Mouse (Mus musculus) forebrain, embryonic 15.5 days (tissue): ENCODE data around the gene Igf2bp1. TPM values are rescaled to one million over a fixed set of nuclear protein-coding genes. Genes with fewer than 3 reads are reported as not detected.

Source experiments
- ATAC-seq: fragments of 200-750 bp; cut with Nextera tagmentation; replicated peaks from 2 replicates; pipeline ENCODE4 v1.8.0; 2017; ENCODE audit warnings: mild to moderate bottlenecking, moderate TSS enrichment, moderate library complexity
- H3K27ac ChIP-seq: fragments of 300-500 bp; sonication (generic); replicated peaks from 2 replicates; pipeline ENCODE4 v1.5.1; 2015; ENCODE audit warnings: mild to moderate bottlenecking, inconsistent platforms
- H3K27me3 ChIP-seq: fragments of 300-500 bp; sonication (generic); 2 replicates; pipeline ENCODE4 v1.6.1; 2015; ENCODE audit warnings: inconsistent platforms
- H3K36me3 ChIP-seq: fragments of 300-500 bp; sonication (generic); 2 replicates; pipeline ENCODE4 v1.6.1; 2015; ENCODE audit warnings: mild to moderate bottlenecking, inconsistent platforms
- H3K4me1 ChIP-seq: fragments of 300-500 bp; sonication (generic); 2 replicates; pipeline ENCODE4 v1.6.1; 2015; ENCODE audit warnings: inconsistent platforms
- H3K4me2 ChIP-seq: fragments of 300-500 bp; sonication (generic); replicated peaks from 2 replicates; pipeline ENCODE4 v1.6.1; 2015; ENCODE audit warnings: mild to moderate bottlenecking, inconsistent platforms
- H3K4me3 ChIP-seq: fragments of 300-500 bp; sonication (generic); 2 replicates; pipeline ENCODE4 v1.5.1; 2015; ENCODE audit warnings: mild to moderate bottlenecking, inconsistent platforms
- H3K9ac ChIP-seq: fragments of 300-500 bp; sonication (generic); replicated peaks from 2 replicates; pipeline ENCODE4 v1.6.1; 2015; ENCODE audit warnings: mild to moderate bottlenecking, inconsistent platforms
- H3K9me3 ChIP-seq: fragments of 300-500 bp; sonication (generic); 2 replicates; pipeline ENCODE4 v1.6.1; 2016; ENCODE audit warnings: inconsistent platforms
- WGBS: fragments of 180-500 bp; shearing (Covaris S2); methylation state at CpG from one replicate; pipeline ENCODE4 v1.1.7; 2015; ENCODE audit warnings: mixed read lengths; 5-methylcytosine and 5-hydroxymethylcytosine counted together
- polyA plus RNA-seq: library from polyadenylated mRNA; unstranded; fragments of >200 nt; fragmentation: Nextera tagmentation; extraction: Ambion mirVana; gene quantifications from 2 replicates; pipeline ENCODE4 v1.2.1, GENCODE M21; 2015

Igf2bp1 gene
- polyA plus RNA-seq: 22.0 and 27.1 TPM in 2 replicates

DNA sequence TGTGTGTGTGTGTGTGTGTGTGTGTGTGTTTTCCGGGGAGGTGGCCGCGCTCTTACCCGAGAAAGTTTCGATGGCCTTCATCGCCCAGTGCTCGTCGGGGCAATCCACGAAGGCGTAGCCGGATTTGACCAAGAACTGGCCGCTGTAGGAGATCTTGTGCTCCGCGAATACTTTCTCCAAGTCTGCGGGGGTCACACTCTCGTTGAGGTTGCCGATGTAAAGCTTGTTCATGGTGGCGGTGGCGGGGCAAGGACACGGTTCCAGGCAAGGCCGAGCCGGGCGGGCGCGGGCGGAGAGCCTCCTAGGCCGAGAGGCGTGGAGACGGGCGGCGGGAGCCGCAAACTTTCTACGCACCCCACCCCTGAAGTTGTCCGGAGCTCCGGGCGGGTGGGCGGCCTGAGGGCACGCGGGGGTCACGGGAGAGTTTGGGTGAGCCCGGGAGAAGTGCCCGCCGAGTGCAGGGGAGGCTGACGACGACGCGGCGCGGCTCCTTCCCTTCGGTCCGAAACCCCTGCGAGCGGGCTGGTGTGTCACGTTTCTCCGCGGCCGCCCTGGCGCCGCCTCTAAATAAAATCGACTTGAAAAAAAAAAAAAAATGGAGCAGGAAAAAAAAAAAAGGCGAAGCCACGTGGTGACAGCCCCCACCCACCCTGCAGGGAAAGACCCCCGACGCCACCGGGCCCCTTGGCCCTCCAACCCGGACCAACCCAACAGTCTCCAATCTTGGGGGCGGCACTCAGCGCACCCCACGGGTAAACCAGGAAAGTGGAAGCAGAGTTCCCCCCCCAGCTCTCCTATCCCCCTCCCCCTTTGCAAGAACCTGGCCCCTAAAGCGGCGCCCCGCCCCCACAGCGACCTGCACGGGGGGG, at the start of gene Igf2bp1:
TSS of gene Igf2bp1 (minus strand) at position 538 of the 869 bp plus-strand sequence.
- Histone ChIP-seq H3K4me3 (peak within 1 kb of the TSS; percentile 74), H3K27ac (peak within 1 kb of the TSS; percentile 97), H3K36me3 (no peaks in the 10 kb centered on the region), H3K4me2 (peak within 1 kb of the TSS; percentile 82), H3K27me3 (no peaks in the 10 kb centered on the region), H3K9me3 (no peaks in the 10 kb centered on the region), H3K9ac (peak within 1 kb of the TSS; percentile 64), H3K4me1 (peaks cover 37% of the 10 kb centered on the region)
- peak; percentile 62 for ATAC-seq
- WGBS: under 1% methylated on average over 65 of the region's 74 CpGs

GRCm38 (mm10) chr11:96050854-96051253, 45.1 kb upstream of the Igf2bp1 start:
- Histone ChIP-seq H3K9ac (no peak overlapping the region), H3K9me3 (no peaks in the 10 kb centered on the region), H3K27ac (no peak overlapping the region), H3K4me2 (no peak overlapping the region), H3K4me3 (no peak overlapping the region), H3K36me3 (peaks cover 86% of the 10 kb centered on the region), H3K27me3 (no peaks in the 10 kb centered on the region), H3K4me1 (no peaks in the 10 kb centered on the region)
- 98% methylated on average over 3 of the region's 3 CpGs for WGBS
- no peak for ATAC-seq

GRCm38 (mm10) chr11:96049939-96050338, 44.2 kb upstream of the Igf2bp1 start:
- 82% methylated on average over 4 of the region's 4 CpGs for WGBS
- no peaks in the 10 kb centered on the region for H3K27me3 ChIP-seq
- H3K4me1 ChIP-seq: no peaks in the 10 kb centered on the region
- no peak overlapping the region for H3K4me3 ChIP-seq
- no peak overlapping the region for H3K9ac ChIP-seq
- H3K9me3 ChIP-seq: no peaks in the 10 kb centered on the region
- no peak overlapping the region for H3K27ac ChIP-seq
- no peak overlapping the region for H3K4me2 ChIP-seq
- H3K36me3 ChIP-seq: peaks cover 83% of the 10 kb centered on the region
- ATAC-seq: no peak

- ATAC-seq: no peak
- Histone ChIP-seq H3K27me3 (no peaks in the 10 kb centered on the region), H3K36me3 (peaks cover 81% of the 10 kb centered on the region)
Observed at GRCm38 (mm10) chr11:96047469-96048373, 42.0 kb upstream of the Igf2bp1 start.

DNA sequence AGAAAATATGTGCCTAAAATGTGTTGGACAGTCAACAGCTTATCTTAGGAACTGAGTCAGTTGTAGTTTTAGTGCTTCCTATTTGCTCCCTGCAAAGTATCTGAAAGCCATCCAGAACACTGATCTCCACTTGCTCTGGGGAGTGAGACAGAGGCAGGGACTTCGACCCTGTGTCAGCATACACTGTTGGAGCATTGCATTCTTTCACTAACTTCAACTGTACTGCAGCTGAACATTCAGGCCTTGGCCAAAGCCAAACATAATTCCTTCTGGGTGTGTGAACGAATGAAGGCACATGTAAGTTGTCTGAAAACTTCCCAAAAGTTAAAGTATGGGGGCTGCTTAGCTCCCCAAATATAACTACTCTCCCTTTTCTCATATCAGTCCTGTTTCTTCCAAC, 41.1 kb upstream of the Igf2bp1 start:
- H3K36me3 ChIP-seq: peaks cover 75% of the 10 kb centered on the region

More at GRCm38 (mm10) chr11:96047469-96048373, 42.0 kb upstream of the Igf2bp1 start:
- H3K4me2 ChIP-seq: no peak overlapping the region
- H3K4me3 ChIP-seq: no peak overlapping the region
- no peaks in the 10 kb centered on the region for H3K4me1 ChIP-seq
- WGBS: 88% methylated on average over 4 of the region's 4 CpGs
- no peak overlapping the region for H3K27ac ChIP-seq
- H3K9me3 ChIP-seq: no peaks in the 10 kb centered on the region
- no peak overlapping the region for H3K9ac ChIP-seq

GRCm38 (mm10) chr11:96046028-96046427, 40.3 kb upstream of the Igf2bp1 start:
- Histone ChIP-seq H3K9ac (no peak overlapping the region), H3K36me3 (peaks cover 71% of the 10 kb centered on the region), H3K27me3 (no peaks in the 10 kb centered on the region), H3K4me2 (no peak overlapping the region), H3K4me1 (no peaks in the 10 kb centered on the region), H3K9me3 (no peaks in the 10 kb centered on the region), H3K4me3 (no peak overlapping the region), H3K27ac (no peak overlapping the region)
- WGBS: 79% methylated on average over 8 of the region's 8 CpGs
- no peak for ATAC-seq

More for the DNA sequence above, 41.1 kb upstream of the Igf2bp1 start:
- Histone ChIP-seq H3K9me3 (no peaks in the 10 kb centered on the region), H3K27ac (no peak overlapping the region), H3K4me2 (no peak overlapping the region), H3K27me3 (no peaks in the 10 kb centered on the region), H3K4me1 (no peaks in the 10 kb centered on the region), H3K4me3 (no peak overlapping the region), H3K9ac (no peak overlapping the region)
- WGBS: 86% methylated on average over 2 of the region's 2 CpGs
- no peak for ATAC-seq

GRCm38 (mm10) chr11:96044803-96045567, 39.2 kb upstream of the Igf2bp1 start:
- Histone ChIP-seq H3K9me3 (no peaks in the 10 kb centered on the region), H3K4me3 (no peak overlapping the region), H3K27ac (no peak overlapping the region), H3K4me1 (no peaks in the 10 kb centered on the region), H3K9ac (no peak overlapping the region), H3K27me3 (no peaks in the 10 kb centered on the region), H3K36me3 (peaks cover 64% of the 10 kb centered on the region), H3K4me2 (no peak overlapping the region)
- WGBS: 91% methylated on average over 11 of the region's 11 CpGs
- ATAC-seq: no peak

- H3K4me1 ChIP-seq: peaks cover 23% of the 10 kb centered on the region
- H3K36me3 ChIP-seq: peaks cover 24% of the 10 kb centered on the region
- no peaks in the 10 kb centered on the region for H3K9me3 ChIP-seq
- H3K27me3 ChIP-seq: no peaks in the 10 kb centered on the region
- no peak overlapping the region for H3K9ac ChIP-seq
- no peak for ATAC-seq
- WGBS: 97% methylated on average over 1 of the region's 1 CpGs
- H3K27ac ChIP-seq: no peak overlapping the region
- H3K4me2 ChIP-seq: no peak overlapping the region
- H3K4me3 ChIP-seq: no peak overlapping the region
Observed at GRCm38 (mm10) chr11:96038560-96038959, 32.8 kb upstream of the Igf2bp1 start.

- Histone ChIP-seq H3K27me3 (no peaks in the 10 kb centered on the region), H3K27ac (no peak overlapping the region), H3K4me1 (peaks cover 23% of the 10 kb centered on the region), H3K9ac (no peak overlapping the region), H3K9me3 (no peaks in the 10 kb centered on the region), H3K36me3 (peaks cover 17% of the 10 kb centered on the region), H3K4me2 (no peak overlapping the region), H3K4me3 (no peak overlapping the region)
- WGBS: 88% methylated on average over 5 of the region's 5 CpGs
- no peak for ATAC-seq
Observed at GRCm38 (mm10) chr11:96037499-96037898, 31.8 kb upstream of the Igf2bp1 start.

DNA sequence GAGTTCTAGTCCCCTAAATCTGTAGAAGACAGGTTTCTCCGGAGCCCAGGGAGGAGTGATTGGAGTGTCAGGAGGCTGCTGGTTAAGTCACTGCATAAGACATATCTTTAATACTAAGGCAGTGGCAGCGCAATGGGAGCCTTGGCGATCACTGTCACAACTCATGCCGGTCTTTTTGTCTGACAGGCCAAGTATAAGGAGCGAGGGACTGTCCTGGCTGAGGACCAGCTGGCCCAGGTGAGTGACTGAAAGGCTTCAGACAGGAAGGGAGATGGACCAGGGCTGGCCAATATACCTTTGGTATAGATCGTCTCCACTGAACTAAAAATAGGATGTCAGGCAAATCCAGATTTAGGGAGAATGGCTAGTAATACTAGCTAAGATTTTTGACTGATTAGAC, 29.4 kb upstream of the Igf2bp1 start:
- H3K4me3 ChIP-seq: peak overlapping the region; percentile 81
- peaks cover 23% of the 10 kb centered on the region for H3K4me1 ChIP-seq
- no peak; the same call in 1 of the 2 replicates for ATAC-seq
- H3K27ac ChIP-seq: peak overlapping the region; percentile 64
- peak overlapping the region; percentile 71 for H3K4me2 ChIP-seq
- 12% methylated on average over 6 of the region's 6 CpGs for WGBS
- H3K36me3 ChIP-seq: peaks cover 7% of the 10 kb centered on the region
- H3K27me3 ChIP-seq: 0 out of 2 replicates have a peak, but pooled peaks cover 5% of the 10 kb centered on the region
- H3K9ac ChIP-seq: peak overlapping the region; percentile 75
- no peaks in the 10 kb centered on the region for H3K9me3 ChIP-seq

DNA sequence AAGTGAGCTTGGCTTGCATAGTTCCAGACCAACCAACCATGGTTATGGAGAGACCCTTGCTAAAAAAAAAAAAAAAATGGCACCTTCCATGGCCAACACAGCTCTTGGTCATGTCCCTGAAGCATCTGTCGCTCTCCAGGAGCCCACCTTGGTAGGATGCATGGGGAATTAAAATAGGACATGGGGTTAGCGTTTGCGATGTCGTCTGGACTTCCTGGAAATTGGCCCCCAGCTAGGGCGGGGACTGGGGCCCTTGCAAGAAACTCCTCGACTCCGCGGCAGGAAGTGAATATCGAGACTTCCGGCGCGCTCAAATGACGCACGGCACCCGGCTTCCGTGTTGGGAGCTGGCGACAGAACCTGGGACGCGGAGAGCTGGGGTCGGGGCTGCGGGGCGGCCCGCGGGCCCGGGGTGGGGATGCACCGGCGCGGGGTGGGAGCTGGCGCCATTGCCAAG, 28.9 kb upstream of the Igf2bp1 start, which contains the start of gene Snf8:
TSS of gene Snf8 (plus strand) at position 290 of the 457 bp plus-strand sequence.
- H3K4me2 ChIP-seq: peak within 1 kb of the TSS; percentile 71
- WGBS: under 1% methylated on average over 28 of the region's 29 CpGs
- peak within 1 kb of the TSS; percentile 81 for H3K4me3 ChIP-seq
- peak within 1 kb of the TSS; percentile 75 for H3K9ac ChIP-seq
- peak; percentile 80 for ATAC-seq
- no peaks in the 10 kb centered on the region for H3K9me3 ChIP-seq
- H3K4me1 ChIP-seq: peaks cover 23% of the 10 kb centered on the region
- peaks cover 7% of the 10 kb centered on the region for H3K36me3 ChIP-seq
- H3K27me3 ChIP-seq: 0 out of 2 replicates have a peak, but pooled peaks cover 5% of the 10 kb centered on the region
- peak within 1 kb of the TSS; percentile 64 for H3K27ac ChIP-seq
